Mouse (Mus musculus) neural tube, embryonic 14.5 days (tissue): ENCODE data around the gene C2cd4a. TPM values are rescaled to one million over a fixed set of nuclear protein-coding genes. Genes with fewer than 3 reads are reported as not detected.

ENCODE experiments used
- ATAC-seq: fragments of 200-750 bp; cut with Nextera tagmentation; 2 replicates; pipeline ENCODE4 v1.8.0; 2017; ENCODE audit warnings: low read depth, mild to moderate bottlenecking, moderate TSS enrichment, moderate library complexity
- H3K27ac ChIP-seq: fragments of 300-500 bp; sonication (generic); 2 replicates; pipeline ENCODE4 v1.5.1; 2014; ENCODE audit warnings: low read depth, mild to moderate bottlenecking, control low read depth, low read length, moderate library complexity, mixed read lengths
- H3K27me3 ChIP-seq: fragments of 300-500 bp; sonication (generic); 2 replicates; pipeline ENCODE4 v1.6.1; 2014; ENCODE audit warnings: low read length; ENCODE audit not compliant: control insufficient read depth, insufficient read depth
- H3K36me3 ChIP-seq: fragments of 300-500 bp; sonication (generic); 2 replicates; pipeline ENCODE4 v1.6.1; 2014; ENCODE audit warnings: low read length, mixed read lengths; ENCODE audit not compliant: control insufficient read depth, insufficient read depth
- H3K4me1 ChIP-seq: fragments of 300-500 bp; sonication (generic); 2 replicates; pipeline ENCODE4 v1.6.1; 2014; ENCODE audit warnings: low read length; ENCODE audit not compliant: control insufficient read depth, insufficient read depth
- H3K4me2 ChIP-seq: fragments of 300-500 bp; sonication (generic); 2 replicates; pipeline ENCODE4 v1.6.1; 2014; ENCODE audit warnings: mild to moderate bottlenecking, low read depth, low read length, control low read depth
- H3K4me3 ChIP-seq: fragments of 300-500 bp; sonication (generic); 2 replicates; pipeline ENCODE4 v1.5.1; 2014; ENCODE audit warnings: low read depth, low read length, control low read depth, mixed read lengths
- H3K9ac ChIP-seq: fragments of 300-500 bp; sonication (generic); replicated peaks from 2 replicates; pipeline ENCODE4 v1.6.1; 2014; ENCODE audit warnings: low read depth, mild to moderate bottlenecking, control low read depth, low read length, mixed read lengths
- H3K9me3 ChIP-seq: fragments of 300-500 bp; sonication (generic); 2 replicates; pipeline ENCODE4 v1.6.1; 2016; ENCODE audit warnings: low read length; ENCODE audit not compliant: control insufficient read depth
- WGBS: fragments of 180-500 bp; shearing (Covaris S2); extraction: QIAGEN DNeasy Blood & Tissue Kit; methylation state at CpG from one replicate; pipeline ENCODE4 v1.1.7; 2014; 5-methylcytosine and 5-hydroxymethylcytosine counted together
- polyA plus RNA-seq: library from polyadenylated mRNA; unstranded; fragments of >200 nt; fragmentation: Nextera tagmentation; extraction: Ambion mirVana; gene quantifications from 2 replicates; pipeline ENCODE4 v1.2.1, GENCODE M21; 2014

Gene C2cd4a
- 0.57 and 0.63 TPM in 2 replicates for polyA plus RNA-seq

- H3K9ac ChIP-seq = peak within 1 kb of the TSS; percentile 56
- H3K4me3 ChIP-seq = peak within 1 kb of the TSS; percentile 48
- 6% methylated on average over 20 of the region's 20 CpGs for WGBS
- H3K9me3 ChIP-seq = no peaks in the 10 kb centered on the region
- no peaks in the 10 kb centered on the region for H3K36me3 ChIP-seq
- peaks cover 28% of the 10 kb centered on the region for H3K27me3 ChIP-seq
- peak within 1 kb of the TSS; percentile 71 for H3K4me2 ChIP-seq
- 0 out of 2 replicates have a peak, but pooled peaks cover 5% of the 10 kb centered on the region for H3K4me1 ChIP-seq
- no peak for ATAC-seq
- no peak within 1 kb of the TSS for H3K27ac ChIP-seq
These were observed at the start of gene C2cd4a for GRCm38 (mm10) chr9:67832046-67832605. TSS of gene C2cd4a (minus strand) at chr9:67832330.

GRCm38 (mm10) chr9:67878197-67878769 lies 46.2 kb upstream of the C2cd4a start:
- no peak overlapping the region for H3K4me2 ChIP-seq
- ATAC-seq = no peak
- no peaks in the 10 kb centered on the region for H3K9me3 ChIP-seq
- H3K4me3 ChIP-seq = no peak overlapping the region
- H3K9ac ChIP-seq = no peak overlapping the region
- H3K4me1 ChIP-seq = no peaks in the 10 kb centered on the region
- no peaks in the 10 kb centered on the region for H3K27me3 ChIP-seq
- H3K36me3 ChIP-seq = no peaks in the 10 kb centered on the region; the same call in 1 of the 2 replicates
- 91% methylated on average over 11 of the region's 11 CpGs for WGBS
- no peak overlapping the region for H3K27ac ChIP-seq

DNA sequence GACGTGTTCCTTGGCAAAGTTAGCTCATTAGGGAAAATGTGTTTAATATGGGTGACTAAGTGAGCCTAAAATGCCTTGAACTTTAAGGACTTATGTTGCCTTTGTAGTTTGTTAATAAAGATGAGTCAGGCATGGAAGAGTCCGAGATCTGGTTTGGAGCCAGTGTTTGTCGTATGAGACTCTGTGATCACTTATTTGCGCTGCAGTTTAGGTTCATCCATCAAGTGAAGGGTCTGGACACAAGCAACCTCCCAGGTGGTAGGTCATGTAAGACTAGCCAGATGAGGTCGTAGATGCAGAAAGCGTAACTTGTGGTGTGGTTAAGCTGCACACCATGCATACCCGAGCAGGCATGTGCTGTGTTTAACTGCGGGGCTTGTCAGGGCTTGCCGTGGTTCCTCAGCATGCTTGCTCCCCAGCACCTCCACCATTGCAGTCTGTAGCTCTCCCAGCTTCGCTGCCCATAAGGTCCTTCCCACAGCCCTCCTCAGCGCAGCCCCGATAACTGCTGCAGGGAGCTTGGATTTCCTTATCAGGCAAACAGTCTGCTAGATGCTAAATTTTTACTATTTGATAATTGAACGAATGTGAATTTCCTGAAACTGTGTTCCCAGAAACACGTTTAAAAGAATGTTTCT lies 45.1 kb upstream of the C2cd4a start:
- Histone ChIP-seq H3K27ac (no peak overlapping the region), H3K4me3 (no peak overlapping the region), H3K27me3 (no peaks in the 10 kb centered on the region), H3K4me1 (no peaks in the 10 kb centered on the region), H3K9me3 (no peaks in the 10 kb centered on the region), H3K9ac (no peak overlapping the region), H3K36me3 (no peaks in the 10 kb centered on the region; the same call in 1 of the 2 replicates), H3K4me2 (no peak overlapping the region)
- 89% methylated on average over 14 of the region's 14 CpGs for WGBS
- no peak for ATAC-seq

GRCm38 (mm10) chr9:67875337-67875736 lies 43.2 kb upstream of the C2cd4a start:
- Histone ChIP-seq H3K9me3 (no peaks in the 10 kb centered on the region), H3K36me3 (no peaks in the 10 kb centered on the region; the same call in 1 of the 2 replicates), H3K4me3 (no peak overlapping the region), H3K27me3 (no peaks in the 10 kb centered on the region), H3K27ac (no peak overlapping the region), H3K9ac (no peak overlapping the region), H3K4me2 (no peak overlapping the region), H3K4me1 (no peaks in the 10 kb centered on the region)
- WGBS = 65% methylated on average over 2 of the region's 2 CpGs
- ATAC-seq = no peak

- H3K27me3 ChIP-seq = no peaks in the 10 kb centered on the region
- no peaks in the 10 kb centered on the region for H3K4me1 ChIP-seq
- ATAC-seq = no peak
- WGBS = 75% methylated on average over 7 of the region's 7 CpGs
- no peak overlapping the region for H3K9ac ChIP-seq
- no peak overlapping the region for H3K4me2 ChIP-seq
- H3K36me3 ChIP-seq = no peaks in the 10 kb centered on the region; the same call in 1 of the 2 replicates
- H3K4me3 ChIP-seq = no peak overlapping the region
- no peak overlapping the region for H3K27ac ChIP-seq
- no peaks in the 10 kb centered on the region for H3K9me3 ChIP-seq
These were observed 42.5 kb upstream of the C2cd4a start for GRCm38 (mm10) chr9:67874522-67875222.

GRCm38 (mm10) chr9:67869691-67870450 lies 37.7 kb upstream of the C2cd4a start:
- Histone ChIP-seq H3K27me3 (no peaks in the 10 kb centered on the region), H3K9ac (no peak overlapping the region), H3K36me3 (no peaks in the 10 kb centered on the region; the same call in 1 of the 2 replicates), H3K27ac (no peak overlapping the region), H3K4me3 (no peak overlapping the region), H3K9me3 (no peaks in the 10 kb centered on the region), H3K4me1 (no peaks in the 10 kb centered on the region), H3K4me2 (no peak overlapping the region)
- no peak for ATAC-seq
- WGBS = 89% methylated on average over 16 of the region's 16 CpGs

DNA sequence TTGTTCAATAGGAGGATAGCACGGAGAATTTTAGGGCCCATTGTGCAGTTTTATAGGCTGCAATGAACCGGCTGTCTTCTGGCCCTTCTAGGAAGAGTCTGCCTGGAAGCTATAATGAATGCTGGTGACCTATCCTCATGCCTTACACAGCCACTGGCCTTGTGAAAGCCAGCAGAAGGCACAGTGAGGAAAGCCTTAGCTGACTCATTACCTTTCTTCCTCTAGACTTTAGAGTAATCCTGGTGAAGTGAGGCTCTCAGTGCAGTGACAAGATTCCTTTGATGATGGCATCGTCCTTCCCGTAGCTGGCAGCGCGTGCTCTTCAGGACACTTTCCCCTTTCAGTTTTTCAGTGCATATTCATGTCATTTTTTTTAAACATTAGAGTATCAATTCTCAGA lies 35.3 kb upstream of the C2cd4a start:
- H3K27ac ChIP-seq = no peak overlapping the region
- no peaks in the 10 kb centered on the region for H3K36me3 ChIP-seq
- no peak for ATAC-seq
- no peaks in the 10 kb centered on the region for H3K9me3 ChIP-seq
- H3K27me3 ChIP-seq = no peaks in the 10 kb centered on the region
- H3K9ac ChIP-seq = no peak overlapping the region
- H3K4me1 ChIP-seq = no peaks in the 10 kb centered on the region
- H3K4me3 ChIP-seq = no peak overlapping the region
- 38% methylated on average over 6 of the region's 6 CpGs for WGBS
- no peak overlapping the region for H3K4me2 ChIP-seq

DNA sequence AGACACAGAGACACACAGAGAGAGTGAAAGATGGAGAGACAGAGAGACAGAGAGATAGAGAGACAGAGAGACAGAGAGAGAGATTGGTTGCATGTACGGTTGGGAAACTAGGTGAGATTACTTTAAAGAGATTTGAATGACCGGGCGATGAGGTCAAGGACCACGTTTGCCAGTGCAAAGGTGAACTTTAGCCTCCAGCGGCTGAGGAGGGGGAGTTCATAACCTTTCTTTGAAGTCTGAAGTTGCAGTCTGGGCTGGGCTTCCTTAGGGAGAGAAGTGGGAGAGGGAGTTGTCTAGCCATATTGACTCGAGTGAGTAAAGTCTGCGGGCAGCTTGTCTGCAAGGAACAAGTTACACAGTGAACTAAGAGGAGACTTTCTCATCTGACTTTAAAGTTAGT lies 33.3 kb upstream of the C2cd4a start:
- no peak overlapping the region for H3K4me3 ChIP-seq
- 67% methylated on average over 7 of the region's 7 CpGs for WGBS
- H3K27ac ChIP-seq = no peak overlapping the region
- H3K9ac ChIP-seq = no peak overlapping the region
- no peak overlapping the region for H3K4me2 ChIP-seq
- H3K27me3 ChIP-seq = no peaks in the 10 kb centered on the region
- H3K4me1 ChIP-seq = no peaks in the 10 kb centered on the region
- H3K36me3 ChIP-seq = no peaks in the 10 kb centered on the region
- ATAC-seq = no peak
- no peaks in the 10 kb centered on the region for H3K9me3 ChIP-seq
